Mouse (Mus musculus): ENCODE data around the gene Cyb561a3. TPM values are rescaled to one million over a fixed set of nuclear protein-coding genes. Genes with fewer than 3 reads are reported as not detected.

Gene Cyb561a3
- total and polyA plus RNA-seq, 3 experiments = 7.6 to 14.3 TPM; not detected in 1

- H3K4me1 ChIP-seq (ENCODE audit: control insufficient read depth in 1 of 2, insufficient read depth in 2 of 2, low read length in 2 of 2) = peaks cover 0 to 11% of the 10 kb centered on the region in 2 experiments; a peak in 3 of 4 replicates
Observed at GRCm38 (mm10) chr19:10608573-10609240, 31.7 kb downstream of the Cyb561a3 start.

GRCm38 (mm10) chr19:10634106-10634871 lies 57.3 kb downstream of the Cyb561a3 start, which contains the start of gene Vwce:
Gene Vwce (plus strand): TSS chr19:10634213.
- no peak within 1 kb of the TSS for H3K4me3 ChIP-seq (ENCODE audit: control insufficient read depth in 1 of 2, insufficient read depth in 1 of 2, low read depth in 2 of 2, low read length in 2 of 2)
- no peak for DNase-seq (ENCODE audit: low read depth, low spot score)
- peaks cover 4 to 8% of the 10 kb centered on the region in 2 experiments; a peak in 3 of 4 replicates for H3K4me1 ChIP-seq (ENCODE audit: control insufficient read depth in 1 of 2, insufficient read depth in 2 of 2, low read length in 2 of 2)

More at GRCm38 (mm10) chr19:10608573-10609240, 31.7 kb downstream of the Cyb561a3 start:
- H3K79me2 ChIP-seq (ENCODE audit: control insufficient read depth, insufficient read depth, low read length, poor library complexity) = peaks cover 33% of the 10 kb centered on the region
- H3K9me3 ChIP-seq (replicated peaks; ENCODE audit: insufficient read depth, low read length) = no peaks in the 10 kb centered on the region
- no peak for DNase-seq (ENCODE audit: low read depth, low spot score)
- no peak overlapping the region for H3K4me3 ChIP-seq (ENCODE audit: control insufficient read depth in 1 of 2, insufficient read depth in 1 of 2, low read depth in 2 of 2, low read length in 2 of 2)
- no peak overlapping the region for H3K9ac ChIP-seq (ENCODE audit: control insufficient read depth, low read depth, low read length, poor library complexity, severe bottlenecking)
- no peak for TF ChIP-seq SIN3A (IDR thresholded peaks at IDR 0.05; ENCODE audit: low read length)
- no peak for TF ChIP-seq EP300 (IDR thresholded peaks at IDR 0.05; ENCODE audit: low read depth in 1 of 2, low read length in 2 of 2)
- TF ChIP-seq POLR2A (IDR thresholded peaks at IDR 0.05; ENCODE audit: control insufficient read depth in 1 of 2, insufficient read depth in 1 of 2, low read depth in 1 of 2, low read length in 2 of 2, poor library complexity in 1 of 2) = no peak
- no peak for TF ChIP-seq UBTF (IDR thresholded peaks at IDR 0.05; ENCODE audit: borderline replicate concordance, insufficient read depth, low read depth, low read length)
- TF ChIP-seq MYC (IDR thresholded peaks at IDR 0.05; ENCODE audit: low read depth, low read length) = no peak
- no peak for TF ChIP-seq CHD2 (IDR thresholded peaks at IDR 0.05; ENCODE audit: low read length)
- TF ChIP-seq RAD21 (IDR thresholded peaks at IDR 0.05; ENCODE audit: low read depth, low read length) = no peak
- TF ChIP-seq MYB (IDR thresholded peaks at IDR 0.05; ENCODE audit: low read depth, low read length) = no peak
- TF ChIP-seq CTCF (IDR thresholded peaks at IDR 0.05 in 2 of 3, conservative IDR thresholded peaks at IDR 0.05 in 1 of 3; ENCODE audit: control insufficient read depth in 1 of 3, insufficient read depth in 1 of 3, low read depth in 2 of 3, low read length in 3 of 3, poor library complexity in 1 of 3, severe bottlenecking in 1 of 3) = no peak
- no peak for TF ChIP-seq USF1 (IDR thresholded peaks at IDR 0.05; ENCODE audit: low read depth, low read length)
- TF ChIP-seq ZKSCAN1 (IDR thresholded peaks at IDR 0.05; ENCODE audit: low read depth, low read length) = no peak
- no peak for TF ChIP-seq ELF1 (IDR thresholded peaks at IDR 0.05; ENCODE audit: low read depth, low read length)
- no peak for TF ChIP-seq ETS1 (IDR thresholded peaks at IDR 0.05; ENCODE audit: low read depth, low read length)
- no peak overlapping the region for H3K27ac ChIP-seq (ENCODE audit: control insufficient read depth, low read depth, low read length)
- H3K36me3 ChIP-seq (ENCODE audit: control insufficient read depth in 1 of 2, insufficient read depth in 2 of 2, low read length in 2 of 2) = peaks cover 12 to 55% of the 10 kb centered on the region in 2 experiments
- no peaks in the 10 kb centered on the region for H3K27me3 ChIP-seq (ENCODE audit: control insufficient read depth in 1 of 2, insufficient read depth in 2 of 2, low read length in 2 of 2)

More at GRCm38 (mm10) chr19:10634106-10634871, 57.3 kb downstream of the Cyb561a3 start, which contains the start of gene Vwce:
- Histone ChIP-seq H3K9me3 (replicated peaks; ENCODE audit: insufficient read depth, low read length) (no peaks in the 10 kb centered on the region), H3K27ac (ENCODE audit: control insufficient read depth, low read depth, low read length) (no peak within 1 kb of the TSS), H3K36me3 (ENCODE audit: control insufficient read depth in 1 of 2, insufficient read depth in 2 of 2, low read length in 2 of 2) (peaks cover 0 to 5% of the 10 kb centered on the region in 2 experiments; a peak in 2 of 4 replicates), H3K27me3 (ENCODE audit: control insufficient read depth in 1 of 2, insufficient read depth in 2 of 2, low read length in 2 of 2) (no peaks in the 10 kb centered on the region), H3K9ac (ENCODE audit: control insufficient read depth, low read depth, low read length, poor library complexity, severe bottlenecking) (no peak within 1 kb of the TSS), H3K79me2 (ENCODE audit: control insufficient read depth, insufficient read depth, low read length, poor library complexity) (no peaks in the 10 kb centered on the region)
- TF ChIP-seq ZKSCAN1 (IDR thresholded peaks at IDR 0.05; ENCODE audit: low read depth, low read length) (no peak), CTCF (IDR thresholded peaks at IDR 0.05 in 2 of 3, conservative IDR thresholded peaks at IDR 0.05 in 1 of 3; ENCODE audit: control insufficient read depth in 1 of 3, insufficient read depth in 1 of 3, low read depth in 2 of 3, low read length in 3 of 3, poor library complexity in 1 of 3, severe bottlenecking in 1 of 3) (no peak), TAL1 (IDR thresholded peaks at IDR 0.05; ENCODE audit: low read length) (no peak), TCF12 (IDR thresholded peaks at IDR 0.05; ENCODE audit: low read depth, low read length) (no peak), E2F4 (IDR thresholded peaks at IDR 0.05; ENCODE audit: borderline replicate concordance, low read depth, low read length) (no peak), TBP (IDR thresholded peaks at IDR 0.05; ENCODE audit: low read depth, low read length) (no peak), USF1 (IDR thresholded peaks at IDR 0.05; ENCODE audit: low read depth, low read length) (no peak), JUND (IDR thresholded peaks at IDR 0.05; ENCODE audit: low read depth, low read length) (no peak), MAZ (IDR thresholded peaks at IDR 0.05; ENCODE audit: low read depth, low read length) (no peak), GATA1 (IDR thresholded peaks at IDR 0.05; ENCODE audit: low read depth, low read length) (no peak), MEF2A (IDR thresholded peaks at IDR 0.05; ENCODE audit: extremely low read depth, insufficient replicate concordance, low read depth, low read length, poor library complexity, severe bottlenecking) (no peak)

Measured in MEL (cell line).